Mouse (Mus musculus) spleen, postnatal 10 days (tissue): ENCODE data around the gene Ctc1.
A peak's percentile ranks its signal among the peaks of the same experiment; 100 is the strongest.
"Not testable (repeated sequence)": the region's sequence is repeated elsewhere in the genome, so short reads cannot be mapped to it uniquely, and the experiment has no call there.

Experiments
- DNase-seq, 2 experiments: peaks; one replicate each; pipeline ENCODE4 v3.0.0; 2021 to 2022; ENCODE audit warnings: low spot score in 2 of 2

Gene Ctc1

GRCm38 (mm10) chr11:69008182-69009121, 7.3 kb upstream of the Ctc1 start, which contains the start of gene Pfas:
TSS of gene Pfas (minus strand) at chr11:69008460.
- peak; percentile 92 to 97 for DNase-seq

GRCm38 (mm10) chr11:69009508-69009907, 6.2 kb upstream of the Ctc1 start:
- no peak for DNase-seq

- no peak for DNase-seq
These were observed 5.0 kb upstream of the Ctc1 start for GRCm38 (mm10) chr11:69010400-69011323.

- not testable (repeated sequence) for DNase-seq
These were observed 4.3 kb upstream of the Ctc1 start for GRCm38 (mm10) chr11:69011445-69011844.

GRCm38 (mm10) chr11:69012071-69012601, 3.6 kb upstream of the Ctc1 start:
- peak; percentile 74 to 90 for DNase-seq

- DNase-seq = peak in 1 of 2 experiments; percentile 28
These were observed 1.0 kb downstream of the Ctc1 start for GRCm38 (mm10) chr11:69016755-69017154.

GRCm38 (mm10) chr11:69020691-69021090, 5.0 kb downstream of the Ctc1 start:
- no peak for DNase-seq

GRCm38 (mm10) chr11:69026562-69026961, 10.9 kb downstream of the Ctc1 start:
- DNase-seq = no peak

- no peak for DNase-seq
These were observed 13.1 kb downstream of the Ctc1 start for GRCm38 (mm10) chr11:69028805-69029204.

GRCm38 (mm10) chr11:69033552-69033951, 17.8 kb downstream of the Ctc1 start:
- DNase-seq = no peak

- DNase-seq = no peak
These were observed 18.9 kb downstream of the Ctc1 start for GRCm38 (mm10) chr11:69034585-69034984.

GRCm38 (mm10) chr11:69035411-69035810, 19.7 kb downstream of the Ctc1 start:
- no peak for DNase-seq

- DNase-seq = peak; percentile 72 to 87
These were observed 20.1 kb downstream of the Ctc1 start for GRCm38 (mm10) chr11:69035849-69036248.

- DNase-seq = peak; percentile 88 to 89
These were observed 20.9 kb downstream of the Ctc1 start for GRCm38 (mm10) chr11:69036486-69037230.

- DNase-seq = peak; percentile 82 to 85
These were observed 21.7 kb downstream of the Ctc1 start for GRCm38 (mm10) chr11:69037231-69038061.

GRCm38 (mm10) chr11:69038173-69038572, 22.5 kb downstream of the Ctc1 start:
- DNase-seq = no peak

GRCm38 (mm10) chr11:69045531-69046394, 30.1 kb downstream of the Ctc1 start, which contains the start of gene Aurkb:
TSS of gene Aurkb (plus strand) at chr11:69045647.
- DNase-seq = peak; percentile 83 to 92

- DNase-seq = peak in 1 of 2 experiments; percentile 38
These were observed 30.7 kb downstream of the Ctc1 start for GRCm38 (mm10) chr11:69046395-69046774.

- no peak for DNase-seq
These were observed 31.9 kb downstream of the Ctc1 start for GRCm38 (mm10) chr11:69047592-69047991.
